Mouse (Mus musculus) limb, embryonic 13.5 days (tissue): ENCODE data around the gene Kmt2e. TPM values are rescaled to one million over a fixed set of nuclear protein-coding genes. Genes with fewer than 3 reads are reported as not detected.

Experiments used
- ATAC-seq: fragments of 200-750 bp; cut with Nextera tagmentation; 2 replicates; pipeline ENCODE4 v1.8.0; 2017; ENCODE audit warnings: low read depth, moderate number of reproducible peaks, moderate TSS enrichment; ENCODE audit not compliant: low FRiP score
- H3K27ac ChIP-seq: fragments of 300-500 bp; sonication (generic); 2 replicates; pipeline ENCODE4 v1.5.1; 2015; ENCODE audit warnings: inconsistent platforms, mild to moderate bottlenecking, moderate library complexity
- H3K27me3 ChIP-seq: fragments of 300-500 bp; sonication (generic); 2 replicates; pipeline ENCODE4 v1.6.1; 2015; ENCODE audit warnings: mild to moderate bottlenecking, inconsistent platforms
- H3K36me3 ChIP-seq: fragments of 300-500 bp; sonication (generic); 2 replicates; pipeline ENCODE4 v1.6.1; 2015; ENCODE audit warnings: inconsistent platforms, mild to moderate bottlenecking, moderate library complexity
- H3K4me1 ChIP-seq: fragments of 300-500 bp; sonication (generic); 2 replicates; pipeline ENCODE4 v1.6.1; 2015; ENCODE audit warnings: inconsistent platforms
- H3K4me2 ChIP-seq: fragments of 300-500 bp; sonication (generic); replicated peaks from 2 replicates; pipeline ENCODE4 v1.6.1; 2015; ENCODE audit warnings: inconsistent platforms, mild to moderate bottlenecking, moderate library complexity
- H3K4me3 ChIP-seq: fragments of 300-500 bp; sonication (generic); 2 replicates; pipeline ENCODE4 v1.5.1; 2015; ENCODE audit warnings: moderate library complexity, mild to moderate bottlenecking, inconsistent platforms
- H3K9ac ChIP-seq: fragments of 300-500 bp; sonication (generic); 2 replicates; pipeline ENCODE4 v1.6.1; 2015; ENCODE audit warnings: mild to moderate bottlenecking, inconsistent platforms
- H3K9me3 ChIP-seq: fragments of 300-500 bp; sonication (generic); 2 replicates; pipeline ENCODE4 v1.6.1; 2016; ENCODE audit warnings: inconsistent platforms
- WGBS: fragments of 180-500 bp; shearing (Covaris S2); methylation state at CpG from one replicate; pipeline ENCODE4 v1.1.7; 2015; 5-methylcytosine and 5-hydroxymethylcytosine counted together
- polyA plus RNA-seq: library from polyadenylated mRNA; unstranded; fragments of >200 nt; fragmentation: Nextera tagmentation; extraction: Ambion mirVana; gene quantifications from 2 replicates; pipeline ENCODE4 v1.2.1, GENCODE M21; 2015

The Kmt2e gene
- polyA plus RNA-seq, 1 experiment from 2014 or later, result 123 TPM

- H3K36me3 ChIP-seq, result peaks cover 82% of the 10 kb centered on the region
- no peak for ATAC-seq
- no peaks in the 10 kb centered on the region for H3K9me3 ChIP-seq
- no peak overlapping the region for H3K9ac ChIP-seq
- H3K27ac ChIP-seq, result no peak overlapping the region
- H3K4me1 ChIP-seq, result no peaks in the 10 kb centered on the region
- WGBS, result 93% methylated on average over 13 of the region's 13 CpGs
- no peaks in the 10 kb centered on the region for H3K27me3 ChIP-seq
- H3K4me2 ChIP-seq, result no peak overlapping the region
- H3K4me3 ChIP-seq, result no peak overlapping the region
Measured at GRCm38 (mm10) chr5:23513468-23513867, 79.2 kb downstream of the Kmt2e start.

GRCm38 (mm10) chr5:23515038-23515437 is 80.8 kb downstream of the Kmt2e start:
- Histone ChIP-seq H3K27me3 (no peaks in the 10 kb centered on the region), H3K4me1 (0 out of 2 replicates have a peak, but pooled peaks cover 3% of the 10 kb centered on the region), H3K9me3 (no peaks in the 10 kb centered on the region), H3K27ac (no peak overlapping the region), H3K4me3 (no peak overlapping the region), H3K36me3 (peaks cover 72% of the 10 kb centered on the region), H3K9ac (no peak overlapping the region), H3K4me2 (no peak overlapping the region)
- WGBS, result 90% methylated on average over 10 of the region's 10 CpGs
- no peak for ATAC-seq

DNA sequence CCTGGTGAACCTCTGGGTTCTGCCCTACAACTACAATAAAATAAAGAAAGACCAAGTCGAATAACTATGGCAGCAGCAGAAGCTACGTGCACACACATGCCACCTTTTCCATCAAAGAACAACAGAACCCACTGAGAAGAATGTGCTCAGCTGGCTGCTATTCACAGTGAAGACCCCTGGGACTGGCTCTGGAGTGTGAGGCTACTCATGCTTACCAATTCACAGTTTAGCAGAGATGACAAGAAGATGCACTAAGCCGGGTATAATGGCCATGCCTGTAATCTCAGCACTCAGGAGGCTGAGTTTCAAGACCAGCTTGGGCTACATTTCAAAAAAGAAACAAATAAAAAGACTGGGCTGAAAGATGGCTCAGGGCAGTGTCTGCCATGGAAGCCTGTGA is 82.7 kb downstream of the Kmt2e start:
- no peak for ATAC-seq
- H3K9me3 ChIP-seq, result no peaks in the 10 kb centered on the region
- H3K36me3 ChIP-seq, result peaks cover 68% of the 10 kb centered on the region
- H3K4me1 ChIP-seq, result 0 out of 2 replicates have a peak, but pooled peaks cover 3% of the 10 kb centered on the region
- WGBS, result 83% methylated on average over 3 of the region's 3 CpGs
- H3K27me3 ChIP-seq, result no peaks in the 10 kb centered on the region
- H3K27ac ChIP-seq, result no peak overlapping the region
- no peak overlapping the region for H3K4me3 ChIP-seq
- H3K9ac ChIP-seq, result no peak overlapping the region
- H3K4me2 ChIP-seq, result no peak overlapping the region

GRCm38 (mm10) chr5:23517839-23518238 is 83.6 kb downstream of the Kmt2e start:
- Histone ChIP-seq H3K4me1 (0 out of 2 replicates have a peak, but pooled peaks cover 3% of the 10 kb centered on the region), H3K9me3 (no peaks in the 10 kb centered on the region), H3K27ac (no peak overlapping the region), H3K9ac (no peak overlapping the region), H3K4me2 (no peak overlapping the region), H3K4me3 (no peak overlapping the region), H3K36me3 (peaks cover 71% of the 10 kb centered on the region), H3K27me3 (no peaks in the 10 kb centered on the region)
- ATAC-seq, result no peak
- 91% methylated on average over 4 of the region's 4 CpGs for WGBS

- H3K36me3 ChIP-seq, result peaks cover 67% of the 10 kb centered on the region
- no peak overlapping the region for H3K4me3 ChIP-seq
- no peaks in the 10 kb centered on the region for H3K9me3 ChIP-seq
- ATAC-seq, result peak; percentile 48; the same call in 1 of the 2 replicates
- H3K4me2 ChIP-seq, result no peak overlapping the region
- no peak overlapping the region for H3K9ac ChIP-seq
- WGBS, result 64% methylated on average over 3 of the region's 3 CpGs
- 0 out of 2 replicates have a peak, but pooled peaks cover 3% of the 10 kb centered on the region for H3K4me1 ChIP-seq
- no peaks in the 10 kb centered on the region for H3K27me3 ChIP-seq
- no peak overlapping the region for H3K27ac ChIP-seq
Measured at GRCm38 (mm10) chr5:23518673-23519072, 84.4 kb downstream of the Kmt2e start.

GRCm38 (mm10) chr5:23519679-23520078 is 85.4 kb downstream of the Kmt2e start:
- H3K36me3 ChIP-seq, result peaks cover 67% of the 10 kb centered on the region
- ATAC-seq, result no peak
- no peak overlapping the region for H3K27ac ChIP-seq
- no peak overlapping the region for H3K9ac ChIP-seq
- no peaks in the 10 kb centered on the region for H3K27me3 ChIP-seq
- 91% methylated on average over 3 of the region's 3 CpGs for WGBS
- H3K4me3 ChIP-seq, result no peak overlapping the region
- H3K4me1 ChIP-seq, result 0 out of 2 replicates have a peak, but pooled peaks cover 3% of the 10 kb centered on the region
- H3K9me3 ChIP-seq, result no peaks in the 10 kb centered on the region
- no peak overlapping the region for H3K4me2 ChIP-seq

DNA sequence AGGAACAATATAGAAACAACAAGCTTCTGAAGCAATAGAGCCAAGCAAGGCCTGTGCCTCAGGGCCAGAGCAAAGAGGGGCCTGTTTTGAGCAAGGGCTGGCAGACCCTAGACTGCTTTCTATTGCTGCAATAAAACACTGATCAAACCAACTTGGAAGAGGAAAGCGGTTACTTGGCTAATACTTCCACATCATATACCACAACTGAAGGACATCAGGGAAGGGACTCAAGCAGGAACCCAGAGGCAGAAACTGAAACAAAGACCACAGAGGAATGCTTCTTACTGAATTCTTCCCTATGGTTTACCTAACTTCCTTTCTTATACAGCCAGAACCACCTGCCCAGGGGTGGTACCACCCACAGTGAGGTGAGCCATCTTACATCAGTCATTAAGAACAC is 87.4 kb downstream of the Kmt2e start:
- 44% methylated on average over 1 of the region's 1 CpGs for WGBS
- no peak for ATAC-seq
- no peaks in the 10 kb centered on the region for H3K27me3 ChIP-seq
- no peak overlapping the region for H3K4me2 ChIP-seq
- no peak overlapping the region for H3K9ac ChIP-seq
- H3K9me3 ChIP-seq, result no peaks in the 10 kb centered on the region
- H3K36me3 ChIP-seq, result peaks cover 68% of the 10 kb centered on the region
- no peak overlapping the region for H3K27ac ChIP-seq
- H3K4me3 ChIP-seq, result no peak overlapping the region
- 0 out of 2 replicates have a peak, but pooled peaks cover 3% of the 10 kb centered on the region for H3K4me1 ChIP-seq

DNA sequence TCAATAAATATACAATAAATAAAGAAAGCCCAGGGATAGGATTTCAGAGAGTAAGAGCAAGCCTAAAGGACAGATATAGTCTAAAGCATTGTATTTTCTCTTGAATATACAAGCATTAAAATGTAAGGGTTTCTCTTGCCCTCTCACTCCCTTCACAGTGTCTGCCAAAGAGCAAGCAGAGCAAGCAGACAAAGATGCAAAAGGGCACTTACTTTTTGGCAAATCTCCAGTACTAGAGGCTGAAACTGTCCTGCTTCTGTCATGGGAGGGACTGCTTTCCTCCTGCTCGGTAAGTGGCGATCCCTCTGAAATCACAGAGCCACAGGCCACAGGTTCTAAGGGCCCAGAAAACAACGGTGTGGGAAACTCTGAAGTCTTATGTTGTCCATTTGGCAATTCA is 89.7 kb downstream of the Kmt2e start:
- Histone ChIP-seq H3K27me3 (no peaks in the 10 kb centered on the region), H3K36me3 (peaks cover 63% of the 10 kb centered on the region), H3K4me3 (no peak overlapping the region), H3K9me3 (no peaks in the 10 kb centered on the region), H3K27ac (no peak overlapping the region), H3K4me1 (0 out of 2 replicates have a peak, but pooled peaks cover 2% of the 10 kb centered on the region), H3K9ac (no peak overlapping the region), H3K4me2 (no peak overlapping the region)
- WGBS, result 86% methylated on average over 3 of the region's 3 CpGs
- ATAC-seq, result no peak

- no peaks in the 10 kb centered on the region for H3K27me3 ChIP-seq
- H3K27ac ChIP-seq, result no peak overlapping the region
- no peaks in the 10 kb centered on the region for H3K9me3 ChIP-seq
- H3K4me2 ChIP-seq, result no peak overlapping the region
- WGBS, result 75% methylated on average over 3 of the region's 3 CpGs
- H3K36me3 ChIP-seq, result peaks cover 58% of the 10 kb centered on the region
- no peak overlapping the region for H3K9ac ChIP-seq
- H3K4me1 ChIP-seq, result no peaks in the 10 kb centered on the region
- no peak for ATAC-seq
- no peak overlapping the region for H3K4me3 ChIP-seq
Measured at GRCm38 (mm10) chr5:23524621-23525020, 90.4 kb downstream of the Kmt2e start.

- no peak for ATAC-seq
- Histone ChIP-seq H3K9ac (no peak overlapping the region), H3K27ac (no peak overlapping the region), H3K4me2 (no peak overlapping the region), H3K36me3 (peaks cover 26% of the 10 kb centered on the region), H3K4me3 (no peak overlapping the region), H3K27me3 (no peaks in the 10 kb centered on the region), H3K4me1 (no peaks in the 10 kb centered on the region), H3K9me3 (no peaks in the 10 kb centered on the region)
- WGBS, result 96% methylated on average over 6 of the region's 6 CpGs
Measured at GRCm38 (mm10) chr5:23531100-23531499, 96.9 kb downstream of the Kmt2e start.

DNA sequence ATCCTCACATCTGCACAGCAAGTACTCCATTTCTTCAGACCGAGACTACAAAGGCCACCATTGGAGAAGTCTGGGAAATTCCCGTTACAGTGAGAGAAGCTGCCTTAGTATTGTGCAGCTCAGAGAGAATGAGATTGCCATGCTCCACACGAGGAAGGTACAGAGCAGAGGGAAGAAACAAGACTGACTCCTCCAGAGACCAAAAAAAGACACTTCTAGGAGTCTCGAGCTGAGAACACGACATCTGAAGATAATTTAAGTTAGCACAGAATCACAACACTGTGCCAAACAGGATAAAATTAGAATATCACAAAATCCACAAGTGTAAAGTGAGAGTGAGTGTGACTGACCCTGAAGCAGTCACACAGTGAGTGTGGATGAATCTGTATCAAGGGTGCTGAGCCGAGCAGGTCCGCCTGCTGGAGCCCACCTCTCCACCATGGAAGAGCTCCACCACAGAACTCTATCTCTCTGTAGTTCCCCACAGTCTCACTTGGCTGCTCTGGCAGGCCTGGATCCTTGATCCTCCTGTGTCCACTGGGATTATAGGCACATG is 97.4 kb downstream of the Kmt2e start:
- peaks cover 25% of the 10 kb centered on the region for H3K36me3 ChIP-seq
- no peak overlapping the region for H3K4me2 ChIP-seq
- ATAC-seq, result no peak
- no peak overlapping the region for H3K4me3 ChIP-seq
- no peak overlapping the region for H3K27ac ChIP-seq
- H3K27me3 ChIP-seq, result no peaks in the 10 kb centered on the region
- 87% methylated on average over 7 of the region's 7 CpGs for WGBS
- no peak overlapping the region for H3K9ac ChIP-seq
- no peaks in the 10 kb centered on the region for H3K4me1 ChIP-seq
- H3K9me3 ChIP-seq, result no peaks in the 10 kb centered on the region

DNA sequence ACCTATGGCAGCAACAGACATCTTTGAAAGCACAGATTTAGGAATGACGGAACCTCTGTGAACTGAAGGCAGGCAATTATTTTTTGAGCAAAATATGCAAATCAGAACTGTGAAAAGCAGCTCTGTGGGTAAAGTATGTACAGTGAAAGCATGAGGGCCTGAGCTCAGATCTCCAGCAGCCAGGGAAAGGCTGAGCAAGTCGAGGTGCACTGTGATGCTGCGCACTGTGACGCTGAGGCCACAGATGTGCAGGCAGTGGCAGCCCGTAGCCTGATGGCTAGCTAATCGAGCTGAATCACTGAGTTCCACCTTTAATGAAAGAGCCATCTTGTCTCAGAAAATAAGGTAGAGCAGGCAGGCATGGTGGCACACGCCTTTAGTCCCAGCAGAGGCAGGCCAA is 101.5 kb downstream of the Kmt2e start:
- no peak overlapping the region for H3K4me2 ChIP-seq
- H3K4me1 ChIP-seq, result no peaks in the 10 kb centered on the region
- no peak for ATAC-seq
- no peaks in the 10 kb centered on the region for H3K27me3 ChIP-seq
- H3K36me3 ChIP-seq, result peaks cover 54% of the 10 kb centered on the region
- 91% methylated on average over 7 of the region's 7 CpGs for WGBS
- H3K9me3 ChIP-seq, result no peaks in the 10 kb centered on the region
- H3K9ac ChIP-seq, result no peak overlapping the region
- H3K27ac ChIP-seq, result no peak overlapping the region
- H3K4me3 ChIP-seq, result no peak overlapping the region

GRCm38 (mm10) chr5:23551687-23552086 is 117.4 kb downstream of the Kmt2e start:
- H3K4me1 ChIP-seq, result no peaks in the 10 kb centered on the region
- H3K4me2 ChIP-seq, result no peak overlapping the region
- ATAC-seq, result no peak

More at GRCm38 (mm10) chr5:23551687-23552086, 117.4 kb downstream of the Kmt2e start:
- Histone ChIP-seq H3K4me3 (no peak overlapping the region), H3K9me3 (no peaks in the 10 kb centered on the region), H3K27me3 (no peaks in the 10 kb centered on the region), H3K9ac (no peak overlapping the region), H3K27ac (no peak overlapping the region), H3K36me3 (peaks cover 6% of the 10 kb centered on the region; the same call in 1 of the 2 replicates)
- WGBS, result 82% methylated on average over 5 of the region's 5 CpGs
